18 mouse cellular contexts compared by ENCODE assay signal in the genomic region with DNA sequence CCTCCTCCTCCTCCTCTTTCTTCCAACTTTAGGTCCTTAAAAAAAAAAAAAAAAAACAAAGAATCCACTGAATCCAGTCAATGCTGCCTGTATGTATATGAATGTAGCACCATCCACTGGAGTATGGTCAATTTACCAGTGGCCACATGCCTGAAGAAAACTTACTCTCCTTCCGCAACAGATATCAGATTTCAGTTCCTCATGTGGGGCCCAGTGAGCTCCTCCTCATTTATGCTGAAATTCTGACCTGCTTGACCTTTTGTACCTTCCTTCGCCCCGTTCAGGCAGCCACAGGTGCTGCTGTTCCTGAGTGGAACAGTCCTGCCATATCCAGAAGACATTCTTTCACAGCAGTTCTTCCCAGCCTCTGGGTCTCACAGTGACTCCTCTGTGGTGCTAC.
DNase-seq lines count a peak whose midpoint lies in the region; ATAC-seq lines count a peak whose summit lies in the region.
"Had no signal": no experiment of that assay in that cellular context is flagged by ENCODE, and none has a peak within 500 bp of the region (broad histone marks: within the 10 kb centered on the region; RNA-seq: fewer than 3 reads in every experiment).

No protein-coding gene starts in this region.

- peak; percentile 33 for DNase-seq in lung, postnatal 25 days (ENCODE audit: low spot score)
- DNase-seq in lung, postnatal 10 days, result no peak
- DNase-seq in A20 (ENCODE audit: low read depth, low spot score) (peak; percentile 26), adipocyte (ENCODE audit: low spot score) (no peak)
- DNase-seq in monocyte, adult 2 months (ENCODE audit: low read depth in 1 of 2, low spot score in 2 of 2), result peak; percentile 6 to 23
- DNase-seq in gastrocnemius, postnatal 10 days, result no peak
- DNase-seq: adrenal gland, adult 2 months; cerebellum, adult 11-12 months; cerebellum, adult 9-10 months; cerebellum, postnatal 25 days; forebrain, postnatal 0 days; gastrocnemius, postnatal 36 days; heart, postnatal 10 days had no signal

- 0 out of 2 replicates have a peak, but pooled peaks have one; percentile 39 for ATAC-seq in common myeloid progenitor, adult 5-6 weeks (replicated peaks; ENCODE audit: low read depth, poor library complexity, severe bottlenecking)
- ATAC-seq: activated CD4-positive, CD25-positive, alpha-beta regulatory T cell, adult 4 months; forebrain, embryonic 13.5 days; forebrain, postnatal 0 days; hindbrain, postnatal 0 days; Patski had no signal

Comparison
In these comparisons a context has a peak if more than half of its experiments do, and no peak if none do; other contexts are left out.
1. DNase-seq: peak in lung, postnatal 25 days (single experiment), A20 (single experiment) and monocyte, adult 2 months (2 of 2); none in lung, postnatal 10 days (single experiment), adipocyte (single experiment) and gastrocnemius, postnatal 10 days (single experiment).